Mouse (Mus musculus): ENCODE measurements around the gene Vcam1.

The Vcam1 gene

GRCm38 (mm10) chr3:116085962-116086361, 43.5 kb downstream of the Vcam1 start:
- no peak for DNase-seq (ENCODE audit: low spot score)

GRCm38 (mm10) chr3:116080939-116081676, 48.4 kb downstream of the Vcam1 start:
- no peak for DNase-seq (ENCODE audit: low spot score)

DNA sequence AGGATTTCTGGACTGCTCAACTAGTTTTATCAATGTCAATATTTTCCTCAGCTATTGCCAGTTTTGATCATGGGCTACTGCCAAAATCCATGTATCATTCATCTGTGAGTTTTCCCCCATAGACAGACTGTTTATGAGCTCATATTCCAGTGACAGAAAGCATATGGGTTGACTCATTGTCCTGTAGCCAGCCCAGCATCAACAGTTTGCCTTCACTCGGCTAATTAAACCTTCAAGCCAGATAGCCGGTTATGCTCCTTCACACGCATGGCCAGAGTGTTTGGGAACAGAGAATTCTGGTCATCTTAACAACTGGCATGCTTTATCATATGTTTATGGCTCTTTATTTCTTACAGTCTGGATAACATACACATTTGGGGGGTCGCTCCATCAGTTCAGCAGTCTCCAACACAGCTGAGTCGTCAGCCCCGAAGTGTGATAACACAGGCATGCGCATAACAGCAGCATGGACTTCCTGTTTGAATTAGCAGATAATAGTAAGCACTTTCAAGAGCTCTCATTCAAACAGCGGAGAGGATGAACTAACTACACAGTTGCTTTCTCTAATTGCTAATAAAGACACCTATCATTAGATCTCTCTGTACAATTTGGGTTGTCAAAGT, 49.2 kb downstream of the Vcam1 start:
- DNase-seq (ENCODE audit: low spot score) = no peak

DNA sequence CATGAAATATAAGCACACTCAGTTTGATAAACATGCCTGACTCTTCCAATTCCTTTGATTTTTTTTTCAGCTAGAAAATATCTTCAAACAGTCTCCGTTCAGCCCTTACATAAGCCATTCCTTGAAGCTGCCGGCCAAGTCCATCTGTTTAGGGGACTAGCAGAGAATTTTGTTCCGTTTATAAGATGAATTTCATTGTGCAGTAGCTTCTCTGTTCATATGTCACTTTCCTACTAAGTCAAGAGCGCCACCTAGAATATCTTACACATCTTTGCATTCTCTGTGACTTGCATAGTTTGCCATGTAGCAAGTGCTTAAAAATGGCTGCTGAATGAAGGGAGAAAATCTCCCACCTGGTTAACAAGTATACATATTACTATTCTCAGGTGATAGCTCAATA, 51.0 kb downstream of the Vcam1 start:
- no peak for DNase-seq (ENCODE audit: low spot score)

DNA sequence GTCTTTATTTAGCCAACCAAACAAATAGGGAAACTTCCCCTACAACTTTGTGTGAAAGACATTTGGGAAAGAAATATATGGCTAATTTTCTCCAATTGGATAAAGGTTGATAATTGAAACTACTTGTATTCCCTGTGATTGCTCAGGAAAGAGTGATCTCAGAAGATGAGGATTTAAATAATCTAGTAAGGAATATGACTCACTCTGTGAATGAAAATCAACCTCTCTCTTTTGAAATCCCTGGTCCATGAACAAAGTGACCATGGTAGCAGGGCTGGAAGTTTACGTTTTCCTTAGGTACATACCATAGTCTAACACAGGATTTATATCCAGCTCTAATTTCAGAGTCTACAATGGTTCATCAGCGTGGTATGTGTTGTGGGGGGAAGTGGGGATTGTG, 52.7 kb downstream of the Vcam1 start:
- DNase-seq (ENCODE audit: low spot score) = no peak

- DNase-seq (ENCODE audit: low spot score) = no peak
Measured at GRCm38 (mm10) chr3:116072584-116072983, 56.9 kb downstream of the Vcam1 start.

DNA sequence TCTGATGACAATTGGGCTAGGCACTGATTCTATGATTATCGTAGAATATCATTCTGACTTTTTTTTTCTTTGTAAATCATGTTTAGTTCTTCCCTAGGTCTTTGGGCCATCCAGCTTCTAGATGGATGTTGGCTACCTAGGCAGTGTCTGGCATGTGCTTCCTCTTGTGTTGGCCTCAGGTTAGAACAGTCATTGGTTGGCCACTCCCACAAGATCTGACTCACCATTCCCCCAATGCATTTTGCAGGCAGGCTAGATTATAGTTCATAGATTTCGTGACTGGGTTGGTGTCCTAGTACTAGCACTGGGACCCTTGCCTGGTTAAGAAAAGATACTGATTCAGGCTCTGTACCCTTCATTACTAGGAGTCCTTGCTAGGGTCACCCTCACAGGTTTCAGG, 67.3 kb downstream of the Vcam1 start:
- no peak for DNase-seq (ENCODE audit: low spot score)

- DNase-seq (ENCODE audit: low spot score) = no peak
Measured at GRCm38 (mm10) chr3:116060320-116060719, 69.2 kb downstream of the Vcam1 start.
